Mouse (Mus musculus): ENCODE measurements around the gene H2al2a.

GRCm38 (mm10) chr2:17996858-17997257 lies at the start of gene H2al2a:
- TF ChIP-seq HCFC1 (IDR thresholded peaks at IDR 0.05; ENCODE audit: borderline replicate concordance, insufficient read depth, low read length) = no peak
- no peak for TF ChIP-seq ZNF384 (IDR thresholded peaks at IDR 0.05; ENCODE audit: low read depth, low read length)
- TF ChIP-seq CHD2 (IDR thresholded peaks at IDR 0.05; ENCODE audit: low read depth, low read length) = no peak
- TF ChIP-seq ZC3H11A (IDR thresholded peaks at IDR 0.05; ENCODE audit: borderline replicate concordance, low read depth, low read length) = no peak
- TF ChIP-seq MAFK (IDR thresholded peaks at IDR 0.05; ENCODE audit: insufficient read depth, low read depth, low read length) = no peak

Measured in ES-E14 (cell line).